Mouse (Mus musculus): Measurements from ENCODE around the gene Map3k6.

DNA sequence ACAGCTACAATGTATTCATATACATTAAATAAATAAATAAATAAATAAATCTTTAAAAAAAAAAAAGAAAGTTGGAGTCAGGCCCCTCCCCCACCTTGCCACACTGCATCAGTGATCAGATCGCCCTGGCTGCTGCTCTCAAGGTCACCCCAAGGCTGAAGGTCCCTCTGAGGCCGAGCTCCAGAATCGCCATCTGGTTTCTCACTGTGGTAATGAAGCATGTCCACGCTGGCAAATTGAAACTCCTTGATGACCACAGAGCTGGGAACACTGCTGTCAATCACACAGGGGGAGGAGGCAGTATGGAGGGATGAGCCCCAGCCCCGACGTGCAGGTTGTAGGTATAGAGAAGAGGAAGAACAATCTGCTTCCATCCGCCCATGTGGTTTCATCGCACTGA, 13.0 kb upstream of the Map3k6 start:
- TF ChIP-seq CTCF (IDR thresholded peaks at IDR 0.05; ENCODE audit: low read depth, low read length) (no peak), POLR2A (IDR thresholded peaks at IDR 0.05; ENCODE audit: borderline replicate concordance, low read depth, low read length) (no peak)

Measured in bone marrow macrophage, adult 2 months (primary cell).